In the genomic region with DNA sequence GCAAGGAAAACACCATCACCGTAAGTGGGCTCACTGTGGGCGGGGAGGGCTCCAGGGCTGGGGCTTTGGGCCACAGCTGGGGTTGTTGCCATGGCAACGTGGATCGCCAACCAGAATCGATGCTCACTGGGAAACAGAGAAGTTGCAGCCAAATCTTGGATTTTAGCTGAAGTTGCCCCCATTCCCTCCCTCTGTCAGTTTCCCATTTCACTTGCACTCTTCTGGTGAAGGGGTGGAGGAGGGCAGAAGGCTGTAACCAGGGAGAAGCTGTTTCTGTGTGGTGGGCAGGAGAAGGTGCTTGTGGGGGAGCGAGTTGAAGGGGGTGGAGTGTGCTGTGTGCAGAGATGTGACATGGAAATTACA, we compare ENCODE assay signal across 10 mouse cellular contexts. TPM values are rescaled to one million over a fixed set of nuclear protein-coding genes. Genes with fewer than 3 reads are reported as not detected.
DNase-seq lines count a peak whose midpoint lies in the region; ATAC-seq lines count a peak whose summit lies in the region.
"Had no signal": no experiment of that assay in that cellular context is flagged by ENCODE, and none has a peak within 500 bp of the region (broad histone marks: within the 10 kb centered on the region; RNA-seq: fewer than 3 reads in every experiment).

No protein-coding gene starts in this region.

- DNase-seq in left cerebral cortex, postnatal 4 days, result peak; percentile 62
- DNase-seq in left cerebral cortex, postnatal 36 days (ENCODE audit: low spot score in 2 of 2), result no peak
- no peak for DNase-seq in embryonic facial prominence, embryonic 14.5 days (ENCODE audit: low spot score)
- peak; percentile 41 for DNase-seq in retina, postnatal 1 day
- no peak for DNase-seq in kidney, adult 18-20 months

- no peaks in the 10 kb centered on the region for H3K9me3 ChIP-seq in embryonic facial prominence, embryonic 14.5 days (ENCODE audit: control insufficient read depth, low read length)
- no peaks in the 10 kb centered on the region for H3K9me3 ChIP-seq in limb, embryonic 15.5 days
- H3K9me3 ChIP-seq: heart, embryonic 10.5 days; megakaryocyte, embryonic 14.5 days had no signal

- H3K9ac ChIP-seq in embryonic facial prominence, embryonic 14.5 days (ENCODE audit: low read depth, low read length), result no peak overlapping the region
- H3K9ac ChIP-seq in limb, embryonic 15.5 days, result no peak overlapping the region

- 33% methylated on average over 6 of the region's 6 CpGs for WGBS in embryonic facial prominence, embryonic 14.5 days
- 25% methylated on average over 6 of the region's 6 CpGs for WGBS in limb, embryonic 15.5 days

- peak overlapping the region; percentile 18; the same call in 1 of the 2 replicates for H3K4me2 ChIP-seq in embryonic facial prominence, embryonic 14.5 days (ENCODE audit: low read depth, low read length)
- peak overlapping the region; percentile 19; the same call in 1 of the 2 replicates for H3K4me2 ChIP-seq in limb, embryonic 15.5 days

- no peaks in the 10 kb centered on the region for H3K27me3 ChIP-seq in embryonic facial prominence, embryonic 14.5 days (replicated peaks; ENCODE audit: control insufficient read depth, insufficient read depth, low read length)
- no peaks in the 10 kb centered on the region for H3K27me3 ChIP-seq in limb, embryonic 15.5 days

- H3K36me3 ChIP-seq in embryonic facial prominence, embryonic 14.5 days (ENCODE audit: control insufficient read depth, insufficient read depth, low read length), result no peaks in the 10 kb centered on the region
- H3K36me3 ChIP-seq in limb, embryonic 15.5 days, result no peaks in the 10 kb centered on the region
- H3K36me3 ChIP-seq: heart, embryonic 10.5 days had no signal

- H3K4me3 ChIP-seq in embryonic facial prominence, embryonic 14.5 days (ENCODE audit: low read depth, low read length), result no peak overlapping the region
- H3K4me3 ChIP-seq in limb, embryonic 15.5 days, result no peak overlapping the region
- H3K4me3 ChIP-seq: heart, embryonic 10.5 days; megakaryocyte, embryonic 14.5 days had no signal

- peaks cover 5% of the 10 kb centered on the region for H3K4me1 ChIP-seq in embryonic facial prominence, embryonic 14.5 days (ENCODE audit: control insufficient read depth, insufficient read depth, low read length)
- peaks cover 14% of the 10 kb centered on the region for H3K4me1 ChIP-seq in limb, embryonic 15.5 days

- no peak for ATAC-seq in embryonic facial prominence, embryonic 14.5 days (ENCODE audit: low read depth)
- ATAC-seq in limb, embryonic 15.5 days (ENCODE audit: insufficient number of reproducible peaks, low FRiP score, low TSS enrichment, low read depth), result no peak
- no peak for ATAC-seq in granulocyte monocyte progenitor cell, adult 5-6 weeks (replicated peaks; ENCODE audit: poor library complexity, severe bottlenecking)

- H3K27ac ChIP-seq in embryonic facial prominence, embryonic 14.5 days (replicated peaks; ENCODE audit: low read depth, low read length), result no peak overlapping the region
- H3K27ac ChIP-seq in limb, embryonic 15.5 days, result no peak overlapping the region
- H3K27ac ChIP-seq: heart, embryonic 10.5 days had no signal

- intact Hi-C loops in left cerebral cortex, postnatal 4 days (cut with DNase I), result no loop called here
- intact Hi-C loops in left cerebral cortex, postnatal 36 days (cut with DNase I), result loop anchor here (10.0 kb wide), 1 partner anchor 538 kb away; no protein-coding TSS in a partner anchor

RNA-seq across cellular contexts. Expression of a gene that starts 42.3 kb away (rescaled TPM):
- total RNA-seq in left cerebral cortex, postnatal 4 days (2021), result 1 to 10 TPM; 1.5 to 2.4 TPM
- 1 to 10 TPM; 1.1 to 2.5 TPM for total RNA-seq in left cerebral cortex, postnatal 36 days (2021)
- not detected in 2 replicates for polyA plus RNA-seq in embryonic facial prominence, embryonic 14.5 days (2014; fragmentation: Nextera tagmentation; extraction: Ambion mirVana)
- not detected in 2 replicates for polyA plus RNA-seq in limb, embryonic 15.5 days (2015; fragmentation: Nextera tagmentation; extraction: Ambion mirVana)
- not detected in 2 replicates for total RNA-seq in granulocyte monocyte progenitor cell, adult 5-6 weeks (2014; fragmentation: Nextera tagmentation)
- total RNA-seq in granulocyte monocyte progenitor cell, adult 5-6 weeks (2017), result 0.26 TPM in 1 of 2 replicates, not detected in the other
- polyA plus RNA-seq: heart, embryonic 10.5 days; kidney, embryonic 14.5 days had no signal

Comparison
In these comparisons a context has a peak if more than half of its experiments do, and no peak if none do; other contexts are left out.
1. DNase-seq: peak in left cerebral cortex, postnatal 4 days (single experiment) and retina, postnatal 1 day (single experiment); none in left cerebral cortex, postnatal 36 days (0 of 2), embryonic facial prominence, embryonic 14.5 days (single experiment) and kidney, adult 18-20 months (single experiment).